Mouse (Mus musculus) liver, adult 2 months (tissue): ENCODE measurements around the gene Heatr3. TPM values are rescaled to one million over a fixed set of nuclear protein-coding genes. Genes with fewer than 3 reads are reported as not detected.

ENCODE experiments used
- DNase-seq: peaks from one replicate; pipeline ENCODE4 v3.0.0-alpha.2; 2011; ENCODE audit warnings: low read depth, low spot score; ENCODE audit errors: extremely low read depth
- H3K27ac ChIP-seq: fragments of 200-500 bp; replicated peaks from 2 replicates; pipeline ENCODE4 v1.5.1; 2012; ENCODE audit warnings: low read depth, mild to moderate bottlenecking, control low read depth, inconsistent platforms, low read length; ENCODE audit not compliant: insufficient read depth
- H3K27me3 ChIP-seq: fragments of 200-500 bp; 2 replicates; pipeline ENCODE4 v1.6.1; 2012; ENCODE audit warnings: mild to moderate bottlenecking, moderate library complexity, low read length, inconsistent platforms; ENCODE audit not compliant: control insufficient read depth, insufficient read depth
- H3K36me3 ChIP-seq: fragments of 200-500 bp; 2 replicates; pipeline ENCODE4 v1.6.1; 2012; ENCODE audit warnings: low read length, inconsistent platforms; ENCODE audit not compliant: control insufficient read depth, insufficient read depth
- H3K4me1 ChIP-seq: fragments of 200-500 bp; 2 replicates; pipeline ENCODE4 v1.6.1; 2011; ENCODE audit warnings: low read length; ENCODE audit not compliant: control insufficient read depth, insufficient read depth
- H3K4me3 ChIP-seq: fragments of 200-500 bp; 2 replicates; pipeline ENCODE4 v1.5.1; 2011; ENCODE audit warnings: low read depth, mild to moderate bottlenecking, control low read depth, low read length, moderate library complexity; ENCODE audit not compliant: insufficient read depth
- H3K79me2 ChIP-seq: fragments of 200-500 bp; 2 replicates; pipeline ENCODE4 v1.6.1; 2012; ENCODE audit warnings: inconsistent platforms, mild to moderate bottlenecking, low read length, moderate library complexity; ENCODE audit not compliant: control insufficient read depth, insufficient read depth
- H3K9ac ChIP-seq: fragments of 200-500 bp; 2 replicates; pipeline ENCODE4 v1.6.1; 2012; ENCODE audit warnings: low read depth, mild to moderate bottlenecking, control low read depth, inconsistent platforms, low read length
- CTCF ChIP-seq: fragments of 200-500 bp; IDR thresholded peaks from 2 replicates; pipeline ENCODE4 v1.5.1; 2011; ENCODE audit warnings: low read depth, low read length, control low read depth
- POLR2A ChIP-seq: fragments of 200-500 bp; IDR thresholded peaks from 2 replicates; pipeline ENCODE4 v1.6.1; 2011; ENCODE audit warnings: low read length, control low read depth; ENCODE audit not compliant: insufficient read depth; ENCODE audit errors: extremely low read depth
- whole genome bisulfite sequencing: fragments of 180-500 bp; shearing (Covaris S2); methylation state at CpG from one replicate; pipeline ENCODE4 v1.1.7; 2018; 5-methylcytosine and 5-hydroxymethylcytosine counted together
- polyA plus RNA-seq: library from polyadenylated mRNA; depleted of rRNA; stranded (reverse); fragments of >200 nt; gene quantifications from 2 replicates; pipeline ENCODE4 v1.2.3, GENCODE M21; 2012
- total RNA-seq: library from RNA; depleted of rRNA; stranded (reverse); fragments of >200 nt; gene quantifications from 2 replicates; pipeline ENCODE4 v1.2.3, GENCODE M21; 2014

The Heatr3 gene
- total and polyA plus RNA-seq, 2 experiments, result 11.6 to 17.1 TPM

DNA sequence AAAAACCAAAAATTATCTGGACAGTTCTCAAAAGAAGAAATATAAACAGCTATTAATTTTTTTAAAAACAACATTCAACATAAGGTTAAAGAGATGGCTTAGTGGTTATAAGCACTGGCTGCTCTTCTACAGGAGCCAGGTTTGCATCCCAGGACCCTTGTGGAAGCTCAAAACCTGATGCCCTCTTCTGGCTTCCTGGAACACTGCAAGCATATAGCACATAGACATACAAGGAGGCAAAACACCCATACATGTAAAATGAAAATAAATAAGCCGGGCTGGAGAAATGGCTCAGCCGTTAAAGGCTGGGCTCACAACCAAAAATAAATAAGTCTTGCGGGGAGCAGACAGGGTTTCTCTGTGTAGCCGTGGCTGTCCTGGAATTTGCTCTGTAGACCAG lies 28.4 kb upstream of the Heatr3 start:
- DNase-seq, result no peak
- Histone ChIP-seq H3K4me3 (no peak overlapping the region), H3K36me3 (no peaks in the 10 kb centered on the region), H3K79me2 (no peaks in the 10 kb centered on the region), H3K9ac (no peak overlapping the region), H3K4me1 (no peaks in the 10 kb centered on the region), H3K27me3 (no peaks in the 10 kb centered on the region), H3K27ac (no peak overlapping the region)
- 90% methylated on average over 4 of the region's 4 CpGs for WGBS
- no peak for TF ChIP-seq POLR2A
- TF ChIP-seq CTCF, result no peak

DNA sequence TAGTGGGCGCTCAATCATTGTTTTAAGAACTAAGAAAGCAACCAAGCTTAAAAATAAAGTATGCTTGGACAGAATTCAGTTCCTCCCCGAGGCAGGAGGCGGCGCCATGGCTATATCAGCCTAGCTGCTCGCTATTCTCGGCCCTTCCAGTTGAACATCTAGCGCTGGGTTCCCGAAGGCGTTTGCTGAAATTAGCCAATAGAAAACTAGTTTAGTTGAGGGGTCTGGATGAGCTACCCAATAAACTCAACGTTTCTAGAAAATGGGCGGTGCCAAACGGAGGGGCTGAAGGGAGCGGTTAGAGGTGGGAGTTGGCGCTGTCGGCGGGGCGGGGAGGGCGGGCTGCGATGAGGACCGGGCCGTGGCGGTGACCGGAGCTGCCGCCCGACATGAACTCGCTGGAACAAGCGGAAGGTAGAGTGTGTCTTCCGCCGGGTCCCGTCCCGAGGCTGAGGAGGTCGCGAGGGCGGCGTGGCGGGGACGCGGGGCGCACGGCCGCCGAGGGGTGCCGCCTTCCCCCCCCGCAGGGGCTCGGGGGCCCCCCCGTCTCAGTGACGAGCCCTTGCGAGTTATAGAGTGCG lies 19.1 kb upstream of the Heatr3 start, which contains the start of gene Cnep1r1:
Gene Cnep1r1 (plus strand): TSS at position 314 of the 581 bp plus-strand sequence.
- no peaks in the 10 kb centered on the region for H3K27me3 ChIP-seq
- peak within 1 kb of the TSS; percentile 96 for H3K9ac ChIP-seq
- H3K27ac ChIP-seq, result peak within 1 kb of the TSS; percentile 80
- peaks cover 2% of the 10 kb centered on the region for H3K4me1 ChIP-seq
- peak; percentile 95 for DNase-seq
- WGBS, result under 1% methylated on average over 49 of the region's 49 CpGs
- H3K79me2 ChIP-seq, result peaks cover 6% of the 10 kb centered on the region; the same call in 1 of the 2 replicates
- H3K36me3 ChIP-seq, result no peaks in the 10 kb centered on the region
- H3K4me3 ChIP-seq, result peak within 1 kb of the TSS; percentile 96
- peak; percentile 51; the same call in 1 of the 2 replicates for TF ChIP-seq POLR2A
- peak; percentile 83 for TF ChIP-seq CTCF

DNA sequence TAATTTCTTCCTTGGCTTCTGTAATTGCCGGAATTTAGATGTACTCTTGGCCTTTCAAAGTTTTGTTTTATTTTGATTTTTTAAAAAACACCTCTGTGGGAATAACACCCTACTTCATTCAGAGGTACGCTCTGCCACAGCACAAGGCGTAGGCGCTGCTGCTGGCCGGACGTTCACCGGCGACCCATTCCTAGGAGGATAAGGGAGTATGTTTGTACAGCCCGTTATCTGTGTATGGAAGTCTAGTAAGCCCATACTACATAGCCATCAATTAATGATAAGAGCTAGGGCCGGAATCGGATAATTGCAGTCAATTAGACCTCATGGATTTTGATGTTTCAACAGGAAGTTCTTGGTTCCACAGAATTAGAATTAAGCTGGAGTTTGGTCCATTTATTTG lies 18.6 kb upstream of the Heatr3 start:
- Histone ChIP-seq H3K27me3 (no peaks in the 10 kb centered on the region), H3K79me2 (peaks cover 6% of the 10 kb centered on the region; the same call in 1 of the 2 replicates), H3K4me3 (peak overlapping the region; percentile 96), H3K9ac (peak overlapping the region; percentile 96), H3K36me3 (0 out of 2 replicates have a peak, but pooled peaks cover 1% of the 10 kb centered on the region), H3K27ac (peak overlapping the region; percentile 80), H3K4me1 (peaks cover 2% of the 10 kb centered on the region)
- TF ChIP-seq CTCF, result no peak
- no peak for TF ChIP-seq POLR2A
- under 1% methylated on average over 11 of the region's 11 CpGs for WGBS
- peak; percentile 57 for DNase-seq

GRCm38 (mm10) chr8:88124850-88125249 lies 12.8 kb upstream of the Heatr3 start:
- Histone ChIP-seq H3K79me2 (peaks cover 6% of the 10 kb centered on the region; the same call in 1 of the 2 replicates), H3K4me3 (no peak overlapping the region), H3K4me1 (peaks cover 2% of the 10 kb centered on the region), H3K27me3 (no peaks in the 10 kb centered on the region), H3K27ac (no peak overlapping the region), H3K36me3 (peaks cover 8% of the 10 kb centered on the region; the same call in 1 of the 2 replicates), H3K9ac (no peak overlapping the region)
- 95% methylated on average over 2 of the region's 2 CpGs for WGBS
- DNase-seq, result no peak
- no peak for TF ChIP-seq POLR2A
- TF ChIP-seq CTCF, result no peak

GRCm38 (mm10) chr8:88129397-88129796 lies 8.3 kb upstream of the Heatr3 start:
- no peak overlapping the region for H3K27ac ChIP-seq
- H3K27me3 ChIP-seq, result no peaks in the 10 kb centered on the region
- TF ChIP-seq CTCF (no peak), POLR2A (no peak)
- DNase-seq, result no peak
- H3K79me2 ChIP-seq, result no peaks in the 10 kb centered on the region
- H3K4me3 ChIP-seq, result no peak overlapping the region
- H3K4me1 ChIP-seq, result no peaks in the 10 kb centered on the region
- H3K9ac ChIP-seq, result no peak overlapping the region
- 94% methylated on average over 4 of the region's 4 CpGs for WGBS
- peaks cover 27% of the 10 kb centered on the region for H3K36me3 ChIP-seq

GRCm38 (mm10) chr8:88130754-88131317 lies 6.8 kb upstream of the Heatr3 start:
- DNase-seq, result no peak

More at GRCm38 (mm10) chr8:88130754-88131317, 6.8 kb upstream of the Heatr3 start:
- TF ChIP-seq CTCF (no peak), POLR2A (no peak)
- Histone ChIP-seq H3K36me3 (peaks cover 26% of the 10 kb centered on the region), H3K79me2 (no peaks in the 10 kb centered on the region), H3K27me3 (no peaks in the 10 kb centered on the region), H3K4me1 (no peaks in the 10 kb centered on the region), H3K9ac (no peak overlapping the region), H3K4me3 (no peak overlapping the region), H3K27ac (no peak overlapping the region)
- WGBS, result 75% methylated on average over 7 of the region's 7 CpGs
